Mouse (Mus musculus) cerebellum, postnatal 14 days (tissue): ENCODE results near the gene Cdk5rap3.

Source experiments
- DNase-seq, 2 experiments: peaks; one replicate each; pipeline ENCODE4 v3.0.0; 2021; ENCODE audit warnings: mixed read lengths in 2 of 2

The Cdk5rap3 gene

GRCm38 (mm10) chr11:96895886-96896285, 20.4 kb downstream of the Cdk5rap3 start:
- no peak for DNase-seq

DNA sequence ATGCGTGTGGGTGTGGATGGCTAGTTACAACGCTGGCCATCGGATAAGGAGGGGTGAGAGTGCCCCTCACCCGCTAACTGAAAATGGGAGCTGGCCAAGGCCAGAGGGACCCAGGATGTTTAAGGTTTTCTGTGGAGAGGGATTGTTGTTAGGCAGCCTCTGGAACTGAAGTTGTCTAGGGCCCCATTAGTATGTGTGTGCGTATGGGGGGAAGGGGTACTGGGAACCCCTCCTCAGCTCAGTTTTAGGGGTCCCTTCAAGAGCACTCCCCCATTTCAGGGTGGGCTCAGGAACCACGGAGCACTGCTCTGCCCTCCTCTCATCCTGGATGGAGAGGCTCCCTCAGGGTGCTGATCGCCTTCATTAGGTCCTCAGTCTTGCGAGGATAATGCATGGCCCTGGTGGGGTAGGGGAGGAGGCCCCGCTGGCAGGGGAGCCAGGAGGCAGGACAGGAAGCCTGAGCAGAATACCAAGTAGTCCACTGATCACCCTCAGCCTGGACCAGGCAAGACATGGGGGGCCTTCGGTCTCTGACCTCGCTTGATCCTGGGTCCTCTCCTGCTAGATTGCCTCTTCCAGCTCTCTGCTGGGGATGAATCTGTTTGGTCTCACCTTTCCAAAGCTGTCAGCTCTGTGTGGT, 23.0 kb downstream of the Cdk5rap3 start:
- DNase-seq, result no peak

DNA sequence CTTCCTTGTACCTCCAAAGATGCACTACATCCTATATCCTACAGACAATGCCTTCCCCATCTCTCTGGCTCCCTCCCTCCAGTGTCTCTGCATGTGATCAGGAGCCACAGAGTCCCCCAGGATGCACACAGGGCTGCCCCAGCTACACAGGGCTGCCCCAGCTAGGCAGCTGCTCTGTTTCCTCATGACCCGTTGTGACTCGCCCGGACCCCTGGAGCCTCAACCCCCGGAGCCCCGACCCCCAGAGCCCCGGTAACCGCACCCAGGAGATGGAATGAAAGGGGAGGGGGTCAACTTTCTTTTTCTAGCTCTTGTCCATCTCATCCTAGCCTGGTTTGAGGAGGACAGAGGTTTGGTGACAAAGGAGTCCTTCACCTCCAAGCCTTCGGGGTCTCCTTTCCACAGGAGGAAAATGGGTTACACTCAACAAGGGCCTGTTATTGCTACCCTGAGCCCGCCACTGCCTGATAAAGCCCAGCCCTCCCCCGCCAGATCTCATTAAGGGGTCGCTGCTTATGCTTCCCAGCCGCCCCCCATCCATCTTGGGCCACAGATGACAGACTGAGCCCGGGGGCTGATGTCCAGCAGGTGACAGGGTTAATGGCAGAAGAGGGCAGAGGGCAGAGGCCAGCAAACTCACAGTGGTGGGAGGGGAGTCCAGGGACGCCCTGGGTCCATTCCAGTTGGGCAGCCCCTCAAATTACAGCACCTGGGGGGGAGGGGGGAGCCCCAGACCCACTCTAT, 24.3 kb downstream of the Cdk5rap3 start:
- no peak for DNase-seq

DNA sequence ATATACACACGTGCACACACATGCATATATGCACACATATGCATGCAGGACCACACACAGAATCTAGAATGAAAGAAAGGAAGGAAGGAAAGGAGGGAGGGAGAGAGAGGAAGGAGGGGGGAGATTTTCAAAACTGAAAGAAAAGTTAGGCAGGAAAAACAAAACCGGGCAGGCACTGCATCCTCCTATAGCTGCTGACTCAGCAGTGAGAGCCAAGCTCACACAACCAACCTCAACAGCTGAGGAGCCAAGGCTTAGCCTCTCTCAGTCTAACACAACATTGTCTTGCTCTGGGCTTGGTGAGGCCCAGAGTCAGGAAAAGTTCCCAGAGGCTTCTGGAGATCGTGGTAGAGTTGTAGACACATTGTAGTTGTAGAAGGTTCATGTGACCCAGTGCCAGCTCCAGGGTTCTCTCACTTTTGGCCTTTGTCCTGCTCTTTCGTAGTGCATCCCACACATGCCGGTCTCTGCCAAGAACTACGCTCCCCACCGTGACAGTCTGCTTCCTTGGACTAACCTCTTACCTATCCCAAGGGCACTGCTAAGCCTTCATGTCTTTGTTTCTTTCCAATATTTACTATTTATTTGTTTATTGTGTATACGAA, 29.3 kb downstream of the Cdk5rap3 start:
- DNase-seq, result peak; percentile 74 to 76

DNA sequence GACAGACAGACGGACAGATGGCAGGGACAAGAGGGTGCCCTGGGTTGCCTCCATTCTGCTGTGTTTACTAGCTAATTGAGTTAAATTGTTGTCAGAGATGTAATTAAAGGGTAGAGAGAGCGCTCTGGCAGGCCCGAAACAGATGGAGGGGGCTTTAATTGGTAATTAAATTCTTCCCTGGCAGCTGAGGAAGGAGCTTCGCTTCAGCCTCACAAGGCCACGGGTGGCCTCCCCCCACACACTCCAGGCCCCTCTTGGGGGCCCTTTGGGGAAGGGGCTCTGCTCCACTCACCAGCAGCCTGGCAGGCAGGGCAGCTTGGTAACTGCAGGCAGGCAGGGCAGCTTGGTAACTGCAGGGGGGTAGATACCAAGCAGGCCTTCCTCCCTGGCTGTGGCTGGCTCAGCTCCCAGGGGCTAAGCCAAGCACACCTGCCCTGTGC, 30.4 kb downstream of the Cdk5rap3 start:
- DNase-seq, result peak; percentile 29 to 51

GRCm38 (mm10) chr11:96880296-96880695, 36.0 kb downstream of the Cdk5rap3 start:
- DNase-seq, result no peak

DNA sequence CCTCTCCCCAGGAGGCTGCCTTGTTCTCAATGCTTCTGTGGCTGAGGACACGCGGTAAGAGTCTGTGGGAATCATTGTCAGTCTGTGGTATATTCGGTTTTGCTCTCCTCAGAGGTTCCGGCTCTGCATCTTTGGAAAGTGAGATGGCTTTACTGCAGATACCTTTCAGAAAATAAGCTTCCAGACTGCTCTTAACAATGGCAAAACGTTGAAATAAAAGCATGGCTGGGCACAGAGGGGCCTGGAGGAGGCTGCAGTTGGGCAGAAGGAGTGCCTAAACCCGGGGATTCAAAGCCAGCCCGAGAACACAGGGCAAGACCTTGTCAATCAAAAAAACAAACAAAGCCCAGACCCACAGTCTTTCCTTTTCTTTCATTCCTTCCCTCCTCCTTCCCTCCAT, 36.9 kb downstream of the Cdk5rap3 start:
- no peak for DNase-seq

GRCm38 (mm10) chr11:96878715-96879114, 37.6 kb downstream of the Cdk5rap3 start:
- no peak for DNase-seq

DNA sequence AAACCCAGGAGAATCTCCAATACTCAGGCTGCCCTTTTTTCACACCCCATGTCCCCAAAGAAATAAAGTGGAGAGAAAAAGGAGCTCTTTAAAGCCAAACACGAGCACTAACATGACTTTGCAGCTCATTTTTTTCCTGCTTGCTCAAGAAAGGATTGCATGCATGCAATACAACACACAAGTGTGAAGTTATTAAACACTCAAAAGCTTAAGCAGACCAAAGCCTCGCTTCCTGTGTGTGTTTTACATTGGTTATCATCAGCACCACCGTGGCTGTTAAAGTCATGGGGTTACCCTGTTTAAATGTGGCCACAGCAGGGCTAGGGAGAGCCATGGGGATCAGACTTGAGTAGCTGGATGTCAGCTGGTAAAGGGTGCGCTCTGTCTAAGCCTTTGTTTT, 39.2 kb downstream of the Cdk5rap3 start:
- DNase-seq, result no peak

DNA sequence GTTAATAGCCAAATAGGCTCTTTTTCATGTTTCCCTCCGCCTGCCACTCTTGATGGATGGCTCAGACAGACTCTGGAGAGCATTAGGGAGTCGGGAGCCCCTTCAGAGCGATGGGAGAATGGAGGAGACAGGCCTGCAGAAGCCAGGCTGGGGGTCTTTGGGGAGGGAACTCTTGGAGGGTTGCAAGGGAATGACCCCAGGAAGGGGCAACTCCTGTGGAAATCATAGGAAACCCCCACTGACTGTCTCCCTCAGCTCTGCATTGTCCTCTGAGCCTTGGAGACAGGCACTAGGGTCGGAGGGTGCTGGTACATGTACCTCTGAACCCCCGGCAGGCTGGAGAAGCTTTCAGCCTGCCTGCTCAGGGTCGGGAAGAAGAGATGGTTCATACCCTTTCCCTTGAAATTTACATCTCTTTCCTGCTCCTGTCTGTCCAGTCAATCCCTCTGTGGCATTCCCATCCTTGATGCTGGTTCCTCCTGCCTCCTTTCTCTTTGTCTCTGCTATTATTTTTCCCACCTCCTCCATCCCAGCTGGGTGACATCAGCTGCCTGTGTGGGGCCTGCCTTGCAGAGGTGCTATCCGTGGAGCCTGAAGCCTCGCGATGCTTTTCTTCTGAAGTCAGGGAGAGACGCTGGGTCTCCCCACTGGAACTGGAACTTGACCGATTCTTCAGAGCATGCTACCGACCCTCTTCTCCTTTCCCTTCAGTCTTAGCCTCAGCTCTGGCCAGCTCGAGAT, 39.8 kb downstream of the Cdk5rap3 start:
- DNase-seq, result peak in 1 of 2 experiments; percentile 35

- peak; percentile 81 to 85 for DNase-seq
These were observed 40.6 kb downstream of the Cdk5rap3 start for GRCm38 (mm10) chr11:96875745-96876144.

DNA sequence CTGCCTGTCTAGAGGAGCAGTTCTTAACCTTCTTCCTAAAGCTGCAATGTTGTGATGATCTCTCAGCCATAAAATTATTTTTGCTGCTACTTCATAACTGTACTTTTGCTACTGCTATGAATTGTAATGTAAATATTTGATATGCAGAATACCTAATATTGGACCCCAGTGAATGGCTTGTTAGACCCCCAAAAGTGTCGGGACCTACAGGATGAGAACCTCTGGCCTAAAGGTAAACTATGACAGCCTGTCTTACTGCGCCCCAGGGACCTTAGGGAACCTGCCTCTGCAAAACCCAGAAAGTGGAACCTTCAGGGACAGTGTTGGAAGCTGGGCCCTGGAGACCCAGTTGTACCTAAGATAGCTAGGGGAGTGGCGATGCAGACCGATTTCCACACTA, 41.0 kb downstream of the Cdk5rap3 start:
- no peak for DNase-seq

DNA sequence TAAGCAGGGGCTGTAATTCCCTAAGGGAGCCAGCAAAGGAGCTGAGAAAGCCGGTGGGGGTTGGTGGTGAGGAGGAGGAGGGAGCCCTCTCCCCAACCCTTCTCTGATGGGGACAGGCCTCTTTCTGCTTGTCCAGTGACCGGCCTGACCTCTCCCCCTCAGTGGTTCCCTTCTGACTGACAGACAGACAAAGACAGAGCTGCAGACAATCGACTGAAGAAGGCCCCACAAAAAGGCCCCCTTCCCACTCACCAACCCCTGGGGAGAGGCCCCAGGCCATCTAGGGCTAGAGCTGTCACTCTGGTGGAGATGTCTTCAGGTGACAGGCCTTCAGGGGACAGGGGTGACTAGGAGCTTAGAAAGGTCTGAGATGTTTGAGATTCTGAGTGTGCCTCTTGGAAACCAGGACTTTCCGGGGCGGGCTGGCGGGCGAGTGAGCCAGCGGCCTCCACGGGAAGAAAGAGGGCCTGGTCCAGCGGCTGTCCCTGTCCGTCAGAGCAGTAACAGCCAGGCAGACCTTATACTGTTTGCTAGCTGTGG, 42.6 kb downstream of the Cdk5rap3 start:
- no peak for DNase-seq

DNA sequence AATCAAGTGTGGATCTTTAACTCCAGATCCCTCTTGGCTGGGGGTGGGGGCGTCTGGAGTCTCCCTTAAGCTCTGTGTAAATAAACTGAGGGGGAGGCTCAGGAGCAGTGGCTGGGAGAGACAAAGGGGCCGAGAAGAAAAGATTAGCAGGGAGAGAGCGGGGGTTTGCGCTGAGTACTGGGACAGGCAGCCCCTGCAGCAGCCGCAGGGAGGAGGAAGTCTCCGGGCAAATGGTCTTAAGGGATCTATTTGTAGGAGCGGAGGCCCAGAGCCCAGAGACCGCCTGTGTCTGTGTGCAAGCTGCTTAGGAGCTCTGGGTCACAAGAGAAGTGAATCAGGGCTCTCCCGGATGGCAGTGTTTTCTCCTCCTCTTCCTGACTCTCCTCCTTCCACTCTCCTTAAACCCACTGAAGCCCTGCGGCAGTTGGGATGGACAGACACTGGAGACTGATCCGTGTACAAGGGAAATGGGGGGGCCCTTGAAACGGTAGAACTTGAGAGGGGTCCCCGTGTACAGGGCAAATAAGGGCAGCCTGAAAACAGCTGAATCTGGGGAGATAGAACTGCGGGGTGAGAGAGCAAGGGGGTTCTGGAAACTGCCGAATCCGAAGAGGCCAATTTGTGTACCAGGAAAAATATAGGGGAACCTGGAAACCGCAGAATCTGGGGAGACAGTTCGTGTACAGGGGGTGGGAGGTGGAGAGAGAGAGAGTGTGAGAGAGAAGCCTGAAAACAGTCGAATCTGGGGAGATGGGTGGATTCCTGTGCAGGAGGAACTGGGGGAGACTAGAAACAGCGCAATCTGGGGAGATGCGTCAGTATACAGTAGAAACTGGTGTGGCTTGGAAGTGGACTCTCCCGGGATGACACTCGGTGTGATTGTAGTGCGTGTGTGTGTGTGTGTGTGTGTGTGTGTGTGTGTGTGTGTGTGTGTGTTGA, 43.6 kb downstream of the Cdk5rap3 start:
- peak in 1 of 2 experiments; percentile 40 for DNase-seq

DNA sequence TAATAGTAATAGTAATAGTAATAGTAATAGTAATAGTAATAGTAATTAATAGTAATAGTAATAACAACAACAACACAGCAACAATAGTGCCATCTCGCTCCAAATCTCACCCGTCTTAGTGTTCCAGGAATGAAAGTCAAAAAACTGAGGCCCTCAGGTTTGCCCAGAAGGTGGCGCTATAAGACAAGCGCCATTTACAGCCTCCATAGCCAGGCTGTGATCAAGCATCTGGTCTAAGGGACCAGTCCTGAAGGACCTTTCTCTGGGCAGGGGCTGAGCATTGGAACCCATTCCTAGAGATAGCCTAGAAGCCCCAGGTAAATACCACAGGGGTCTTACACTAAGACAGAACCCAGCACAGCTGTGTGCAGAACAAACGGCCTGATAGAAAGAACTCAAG, 49.1 kb downstream of the Cdk5rap3 start:
- DNase-seq, result peak; percentile 87 to 88

GRCm38 (mm10) chr11:96863206-96863995, 52.9 kb downstream of the Cdk5rap3 start:
- peak; percentile 76 to 84 for DNase-seq

DNA sequence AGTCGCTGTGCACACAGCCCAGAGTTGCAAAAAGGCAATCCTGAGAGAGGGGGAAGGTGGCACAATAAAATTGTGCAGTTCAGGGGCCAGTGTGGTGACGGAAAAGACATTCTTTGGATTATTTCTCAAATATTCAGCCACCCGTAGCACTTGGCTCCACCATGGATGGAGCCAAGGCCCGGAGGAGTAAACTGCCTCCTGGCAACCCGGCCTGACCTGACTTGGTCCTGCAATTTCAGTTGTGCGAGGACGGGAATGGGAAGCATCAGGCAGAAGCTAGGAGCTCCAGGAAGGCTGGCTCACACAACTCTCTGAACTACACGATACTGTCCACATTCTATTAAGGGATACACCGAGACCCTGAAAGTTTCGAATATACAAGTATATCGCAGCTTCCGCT, 53.8 kb downstream of the Cdk5rap3 start:
- peak in 1 of 2 experiments; percentile 41 for DNase-seq

- DNase-seq, result peak; percentile 99
These were observed 54.4 kb downstream of the Cdk5rap3 start for GRCm38 (mm10) chr11:96861878-96862289.

DNA sequence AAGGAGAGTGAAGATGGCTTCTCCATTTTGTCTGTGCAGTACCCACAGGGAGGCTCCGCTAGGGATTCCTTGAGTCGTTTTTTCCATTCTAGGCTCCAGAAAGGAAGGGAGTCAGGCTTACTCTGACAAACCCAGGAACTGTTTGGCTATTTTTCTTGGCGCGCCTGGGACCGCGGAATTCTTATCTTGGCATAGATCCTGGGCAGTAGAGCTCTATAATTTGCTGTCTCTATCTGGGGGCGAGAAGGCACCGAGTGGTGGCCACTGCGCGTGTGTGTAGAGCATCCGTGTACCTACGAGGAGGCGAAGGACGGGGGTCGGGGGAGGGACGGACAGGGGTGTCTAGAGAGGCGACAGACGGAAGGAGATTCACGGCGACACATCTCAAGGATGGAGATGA, 54.9 kb downstream of the Cdk5rap3 start:
- DNase-seq, result peak in 1 of 2 experiments; percentile 65

DNA sequence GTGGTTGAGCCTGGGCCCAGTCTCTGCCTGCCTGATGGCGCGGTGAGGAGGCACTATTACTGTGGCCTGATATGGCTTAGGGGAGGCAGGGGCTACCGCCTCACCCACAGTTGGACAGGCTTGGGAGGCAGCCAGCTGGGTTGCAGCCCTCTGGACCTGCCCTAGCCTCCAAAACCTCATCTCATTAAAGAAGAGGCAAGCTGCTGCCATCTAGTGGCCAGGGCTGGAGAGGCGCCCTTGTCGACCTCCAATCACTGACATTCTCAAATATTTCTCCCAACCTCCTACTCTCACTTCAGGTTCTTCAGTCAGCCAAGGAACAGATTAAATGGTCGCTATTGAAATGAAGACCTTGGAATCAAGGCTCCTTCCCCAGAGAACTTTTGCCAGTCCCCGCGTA, 55.7 kb downstream of the Cdk5rap3 start:
- DNase-seq, result peak; percentile 96 to 99

GRCm38 (mm10) chr11:96859635-96860034, 56.7 kb downstream of the Cdk5rap3 start:
- DNase-seq, result no peak
